Mouse (Mus musculus): ENCODE results near the gene Isg20l2.

Gene Isg20l2

DNA sequence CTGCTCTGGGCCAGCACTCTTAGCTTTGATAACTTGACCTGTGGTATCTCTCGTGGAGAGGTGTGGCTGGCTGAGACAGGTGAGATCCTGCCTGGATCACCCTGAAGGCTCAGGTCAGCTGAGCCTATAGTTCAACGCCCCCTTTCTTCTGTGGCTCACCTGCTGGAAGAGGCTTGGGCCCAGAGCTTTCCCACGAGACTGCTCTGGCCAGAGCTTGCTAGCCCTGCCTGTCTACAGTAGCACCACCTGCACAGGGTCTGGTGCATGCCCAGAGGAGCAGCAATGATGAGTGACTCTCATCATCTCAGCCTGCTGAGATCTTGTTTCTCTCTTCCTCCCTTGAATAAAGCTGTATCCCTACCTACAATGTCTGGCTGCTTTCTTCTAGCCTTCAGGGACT is 50.0 kb downstream of the Isg20l2 start:
- no peak for DNase-seq (ENCODE audit: low spot score)

DNA sequence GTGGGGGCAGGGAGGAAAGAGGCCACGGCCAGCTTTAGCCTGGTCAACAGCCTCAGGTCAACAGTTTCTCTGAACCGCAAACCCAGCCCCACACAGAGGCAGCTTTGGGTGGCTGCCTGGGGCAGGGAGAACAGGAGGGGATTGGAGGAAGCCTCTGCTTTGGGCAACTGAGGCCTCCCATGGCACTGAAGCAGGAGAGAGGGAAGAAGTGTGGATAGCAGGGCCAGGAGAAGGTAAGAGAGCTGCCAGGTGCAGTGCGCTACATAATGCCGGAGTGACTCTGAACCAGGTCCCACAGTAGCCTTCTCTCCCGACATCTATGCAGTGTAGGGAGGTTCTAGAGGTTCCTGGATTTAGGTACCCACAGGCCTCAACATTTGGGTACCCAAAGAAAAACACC is 50.6 kb downstream of the Isg20l2 start:
- DNase-seq (ENCODE audit: low spot score), result no peak

DNA sequence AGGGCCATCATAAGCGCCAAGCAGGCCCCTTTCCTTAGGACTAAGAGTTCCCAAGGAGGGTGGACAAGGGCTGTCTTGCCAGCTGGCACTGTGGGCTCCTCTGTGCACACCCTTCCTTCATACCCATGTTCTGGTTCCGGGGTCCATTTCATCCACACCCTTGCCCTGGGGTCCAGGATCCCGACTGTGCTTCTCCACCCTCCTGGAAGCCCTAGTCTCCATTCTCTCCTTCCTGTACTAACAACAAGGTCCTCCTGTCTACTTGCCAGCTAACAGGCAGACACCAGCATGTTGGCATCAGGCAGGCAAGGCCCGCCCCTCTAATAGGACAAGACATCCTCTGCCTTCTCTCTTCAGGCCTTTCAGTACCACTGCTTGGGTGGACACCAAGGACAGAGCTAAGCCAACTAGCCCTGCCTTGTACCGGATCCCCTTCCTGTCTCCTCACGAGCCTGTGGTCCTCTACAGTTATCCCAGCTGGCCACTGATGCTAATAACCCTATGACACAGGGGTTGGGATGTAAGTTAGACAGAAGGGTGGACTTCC is 51.2 kb downstream of the Isg20l2 start:
- DNase-seq (ENCODE audit: low spot score), result no peak

DNA sequence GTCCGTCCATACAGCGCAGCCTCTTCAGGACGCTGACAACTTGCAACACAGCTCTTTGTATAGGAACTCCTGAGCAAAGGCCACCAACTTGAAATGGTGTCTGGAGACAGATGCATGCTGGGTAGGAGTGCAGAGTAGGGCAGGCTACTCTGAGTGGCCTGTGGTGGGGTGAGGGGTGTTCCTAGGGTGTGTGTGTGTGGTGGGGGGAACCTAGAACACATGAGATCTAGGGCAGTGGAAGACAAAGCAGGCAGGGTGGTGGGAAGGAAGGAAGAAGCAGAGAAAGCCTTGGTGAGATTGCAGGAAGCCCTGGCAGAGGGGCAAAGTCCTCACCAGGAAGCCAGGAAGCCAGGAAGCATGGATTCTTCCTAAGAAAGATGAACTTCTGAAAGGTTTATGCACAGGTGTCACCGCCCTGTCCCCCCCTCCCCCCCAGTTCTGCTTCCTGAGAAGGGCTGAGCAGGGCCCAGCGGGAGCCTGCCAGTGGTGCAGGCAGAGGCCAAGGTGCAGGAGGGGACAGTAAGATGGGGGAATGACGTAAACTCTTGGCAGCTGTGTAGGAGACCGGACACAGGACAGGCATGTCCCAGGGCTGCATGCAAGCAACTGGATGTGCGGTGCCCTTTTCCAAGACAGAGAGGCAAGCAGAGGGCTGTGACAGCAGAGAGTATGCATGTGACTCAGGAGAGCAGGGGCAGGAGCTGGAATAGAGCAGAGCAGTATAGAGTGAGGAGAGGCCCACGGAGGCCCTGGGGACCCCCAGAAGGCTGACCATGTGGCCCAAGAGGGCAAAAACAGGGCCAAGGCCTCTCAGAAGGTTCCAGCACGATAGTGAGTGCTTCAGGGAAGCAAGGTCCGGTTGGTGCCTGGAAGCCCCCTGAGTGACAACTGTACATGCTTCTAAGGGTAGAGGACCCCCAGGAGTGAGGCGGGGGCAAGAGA is 52.1 kb downstream of the Isg20l2 start:
- DNase-seq (ENCODE audit: low spot score), result no peak

DNA sequence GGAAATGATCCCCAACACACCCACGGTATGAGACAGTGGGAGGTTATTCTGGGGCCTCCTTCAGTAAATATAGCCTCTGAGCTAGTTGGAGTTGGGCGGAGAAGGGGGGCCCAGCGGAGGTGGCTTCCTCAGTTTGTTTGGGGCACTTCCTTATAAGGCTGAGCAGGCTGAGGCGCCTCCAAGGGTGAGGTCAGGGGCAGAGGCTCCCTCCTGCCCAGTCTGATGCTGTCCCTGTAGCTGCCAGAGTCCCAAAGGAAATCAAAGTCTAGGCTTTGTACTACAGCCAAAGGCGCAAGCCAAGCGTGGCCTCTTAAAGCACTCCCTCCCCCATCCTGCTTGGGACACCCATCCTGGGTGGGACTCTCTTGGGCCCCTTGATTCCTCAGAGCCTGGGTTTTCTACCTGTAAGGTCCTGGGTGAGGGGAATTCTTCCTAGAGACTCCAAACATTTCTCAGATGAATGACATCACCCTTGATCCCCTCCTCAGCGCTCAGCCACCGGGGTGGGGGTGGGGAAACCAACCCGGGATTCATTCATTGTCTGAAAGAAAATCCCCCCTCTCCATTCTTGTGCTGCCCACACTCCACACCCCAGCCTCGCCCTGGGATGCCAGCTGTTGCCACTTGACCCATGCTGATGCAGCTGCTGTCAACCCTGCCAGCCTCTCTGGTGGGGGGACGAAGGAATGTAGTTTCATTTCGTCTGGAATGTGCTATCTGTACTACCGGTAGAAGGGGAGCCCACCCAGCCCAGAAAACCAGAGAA is 52.9 kb downstream of the Isg20l2 start:
- DNase-seq (ENCODE audit: low spot score), result peak; percentile 77

DNA sequence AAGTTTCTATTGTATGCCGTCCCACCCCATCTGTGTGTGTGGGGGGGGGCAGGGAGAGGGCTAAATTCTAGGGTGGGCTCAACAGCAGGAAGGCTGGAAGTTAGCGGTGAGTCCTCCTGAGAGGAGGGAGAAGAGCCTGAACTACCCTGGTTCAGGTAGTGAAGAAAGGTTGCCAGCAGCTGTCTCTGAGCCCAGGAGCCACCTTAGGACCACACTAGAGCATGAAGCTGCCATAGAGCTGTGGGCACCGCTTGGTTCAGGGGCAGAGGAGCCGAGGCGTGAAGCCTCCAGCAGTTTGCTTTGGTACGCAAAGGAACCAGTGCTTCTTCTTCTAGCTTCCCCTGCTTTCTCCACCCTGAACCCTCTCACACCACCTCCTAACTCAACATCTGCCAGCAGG is 53.5 kb downstream of the Isg20l2 start:
- DNase-seq (ENCODE audit: low spot score), result no peak

DNA sequence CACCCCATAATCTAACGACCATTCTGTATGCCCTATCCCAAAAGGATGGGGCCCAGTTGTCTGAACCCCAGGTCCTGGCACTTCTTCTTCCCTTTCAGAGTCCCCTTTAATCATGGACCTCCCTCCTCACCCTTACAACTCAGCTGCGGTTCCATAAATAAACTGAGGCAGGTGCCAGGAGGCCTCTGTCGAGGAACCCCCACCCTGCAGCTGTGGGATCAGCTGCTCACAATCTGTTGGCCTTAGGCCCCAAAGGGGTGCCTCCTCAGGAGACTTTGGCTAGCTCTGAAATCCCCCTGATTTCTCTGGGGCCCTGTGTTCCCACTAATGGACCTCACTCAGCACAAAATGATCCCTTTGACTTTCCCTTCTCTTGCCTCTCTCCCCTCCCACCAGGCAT is 54.0 kb downstream of the Isg20l2 start:
- no peak for DNase-seq (ENCODE audit: low spot score)

DNA sequence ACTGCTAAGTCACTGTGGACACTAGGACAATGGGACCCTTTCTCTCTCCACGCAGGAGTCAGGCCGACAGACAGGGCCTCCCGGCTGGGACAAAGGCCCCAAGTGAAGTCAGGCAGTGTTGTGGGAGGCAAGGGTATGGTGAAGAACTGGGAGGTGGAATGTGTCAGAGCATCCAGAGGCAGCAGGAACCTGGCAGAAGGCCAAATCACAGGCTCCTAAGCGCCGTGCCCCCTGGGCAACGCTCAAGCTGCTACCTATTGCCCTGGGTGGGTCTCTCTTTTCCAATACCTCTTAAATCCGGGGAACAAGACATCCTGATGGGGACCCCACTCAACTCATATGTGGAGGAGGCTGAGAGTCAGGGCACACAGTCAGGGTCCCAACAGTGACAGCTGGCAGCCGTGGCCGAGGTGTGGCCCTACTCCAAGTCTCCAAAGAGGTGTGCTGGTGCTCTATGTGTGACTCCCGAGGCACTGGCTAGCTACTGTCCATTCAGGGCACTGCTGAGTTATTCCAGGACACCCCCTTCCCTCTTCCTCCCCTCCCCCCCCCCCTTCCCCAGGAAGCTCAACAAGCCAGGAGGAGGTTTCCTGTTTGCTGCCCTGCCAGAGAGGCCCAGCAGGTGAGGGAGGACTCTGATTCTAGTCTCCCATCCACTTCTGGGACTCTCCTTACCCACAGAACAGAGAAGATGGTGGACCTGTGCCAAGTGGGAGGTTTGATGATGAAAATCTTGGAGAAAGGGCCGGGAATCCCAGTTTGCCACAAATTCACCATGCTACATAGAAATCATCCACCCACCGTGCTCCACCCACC is 55.6 kb downstream of the Isg20l2 start:
- DNase-seq (ENCODE audit: low spot score), result no peak

DNA sequence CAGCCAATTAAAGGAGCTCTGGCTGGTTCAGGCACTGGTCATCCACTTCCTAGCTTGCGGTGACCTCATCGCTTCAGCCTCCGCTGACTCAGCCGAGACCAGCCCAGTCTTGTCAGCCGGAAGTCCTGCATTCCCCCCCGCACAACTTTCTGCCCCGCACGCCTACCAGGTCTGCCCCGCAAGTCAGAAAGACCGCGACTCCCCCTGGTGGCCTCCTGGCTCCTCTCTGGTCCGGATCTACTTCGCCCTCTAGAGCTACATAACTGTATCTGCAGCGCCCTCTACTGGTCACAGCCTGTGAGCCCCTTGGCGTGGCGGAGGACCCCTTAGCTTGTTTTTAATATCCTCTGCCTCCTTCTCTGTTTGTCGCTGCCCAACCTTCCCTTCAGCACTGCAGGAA is 56.8 kb downstream of the Isg20l2 start:
- peak; percentile 100 for DNase-seq (ENCODE audit: low spot score)

DNA sequence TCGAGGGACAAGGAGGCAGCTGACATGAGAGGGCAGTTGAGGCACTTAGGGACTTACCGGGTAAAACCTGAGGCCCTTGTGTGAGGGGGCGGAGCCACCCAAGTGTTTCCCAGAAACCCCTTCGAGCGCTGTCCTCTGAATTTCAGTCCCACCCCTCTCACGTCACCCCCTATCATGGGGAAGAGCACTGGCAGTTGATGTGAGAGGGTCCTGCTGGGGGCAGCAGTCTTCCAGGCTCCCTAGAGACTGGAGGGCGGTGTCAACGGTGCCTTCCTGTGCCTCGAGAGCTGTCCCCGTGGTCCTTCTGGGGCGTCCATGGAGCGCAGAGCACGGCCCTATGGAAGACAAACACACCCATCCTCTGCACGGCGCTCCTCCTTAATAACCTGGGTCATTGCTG is 57.5 kb downstream of the Isg20l2 start:
- peak; percentile 91 for DNase-seq (ENCODE audit: low spot score)

DNA sequence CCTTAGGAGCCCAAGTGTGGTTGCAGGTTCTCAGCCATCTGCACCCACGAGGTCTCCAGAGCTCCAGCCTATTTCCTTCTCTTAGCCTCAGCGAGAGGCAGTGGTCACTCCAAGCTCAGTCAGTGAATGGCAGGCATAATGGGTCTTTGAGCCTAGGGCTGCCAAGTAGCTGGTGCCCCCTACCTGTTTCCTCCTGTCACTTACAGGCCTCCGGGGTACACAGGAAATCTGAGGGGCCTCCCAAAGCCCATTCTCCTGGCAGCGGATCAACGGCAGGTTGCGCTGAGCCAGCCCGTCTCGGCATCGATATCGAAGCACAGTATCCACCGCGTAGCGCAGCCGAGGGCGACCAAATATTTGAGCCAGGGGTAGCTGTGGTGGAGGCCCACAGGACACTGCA is 58.0 kb downstream of the Isg20l2 start:
- no peak for DNase-seq (ENCODE audit: low spot score)

DNA sequence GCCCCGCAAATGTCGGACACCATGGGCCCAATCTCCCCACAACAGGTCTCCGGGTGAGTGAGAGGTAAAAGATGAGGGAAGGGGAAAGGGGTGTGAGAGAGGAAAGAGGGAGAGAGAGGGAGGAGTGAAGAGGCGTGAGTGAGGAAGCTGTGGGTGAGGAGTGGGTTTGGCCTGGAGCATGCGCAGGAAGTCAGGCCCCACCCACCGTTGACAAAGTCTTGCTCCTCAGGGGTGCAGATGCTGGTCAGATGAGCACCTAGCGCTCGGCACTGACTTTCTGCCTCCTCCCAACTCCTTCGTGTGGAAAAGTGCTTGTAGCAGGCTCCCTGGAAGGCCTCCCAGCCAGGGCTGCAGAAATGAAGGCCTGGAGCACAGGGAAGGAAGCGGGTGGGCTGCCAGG is 59.8 kb downstream of the Isg20l2 start:
- DNase-seq (ENCODE audit: low spot score), result no peak
